Mouse (Mus musculus) ES-E14 (cell line): ENCODE data around the gene Kitl.

Source experiments
- CHD2 ChIP-seq: IDR thresholded peaks from 2 replicates; pipeline ENCODE4 v1.6.1; 2014; ENCODE audit warnings: mild to moderate bottlenecking, low read depth, low read length, inconsistent platforms
- HCFC1 ChIP-seq: IDR thresholded peaks from 2 replicates; pipeline ENCODE4 v1.6.1; 2012; ENCODE audit warnings: low read length, inconsistent platforms, borderline replicate concordance; ENCODE audit not compliant: insufficient read depth
- MAFK ChIP-seq: IDR thresholded peaks from 2 replicates; pipeline ENCODE4 v1.6.1; 2014; ENCODE audit warnings: mild to moderate bottlenecking, low read depth, low read length, inconsistent platforms; ENCODE audit not compliant: insufficient read depth
- ZC3H11A ChIP-seq: IDR thresholded peaks from 2 replicates; pipeline ENCODE4 v1.6.1; 2012; ENCODE audit warnings: low read depth, mild to moderate bottlenecking, inconsistent platforms, low read length, borderline replicate concordance
- ZNF384 ChIP-seq: IDR thresholded peaks from 2 replicates; pipeline ENCODE4 v1.6.1; 2012; ENCODE audit warnings: low read depth, low read length, inconsistent platforms

DNA sequence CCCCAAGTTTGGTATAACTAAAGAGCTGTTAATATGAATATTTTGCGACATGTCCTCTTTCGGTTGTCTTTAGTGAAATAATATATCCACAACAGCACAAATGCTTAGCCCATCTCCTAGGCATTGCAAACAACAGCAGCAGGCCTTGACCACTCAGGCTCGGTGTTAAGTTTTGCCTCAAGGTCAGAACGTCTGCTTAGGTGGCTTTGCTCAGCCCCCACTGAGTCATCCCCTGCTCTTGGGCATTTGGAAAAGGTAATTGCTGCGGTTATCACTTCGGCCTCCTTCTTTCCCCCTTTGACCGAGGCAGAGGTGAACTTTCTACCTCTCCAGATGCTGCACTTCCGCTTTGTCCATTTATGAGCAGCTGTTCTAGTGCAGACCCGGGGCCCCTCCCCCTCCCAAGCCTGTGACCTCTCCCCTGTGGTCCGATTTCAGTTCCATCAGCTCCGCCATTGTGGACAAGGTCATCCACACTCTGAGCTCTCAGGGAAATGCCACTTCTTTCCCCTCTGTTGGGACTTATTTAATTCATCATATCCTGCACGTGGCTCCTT lies 23.0 kb downstream of the Kitl start:
- no peak for TF ChIP-seq MAFK
- TF ChIP-seq CHD2 = no peak
- no peak for TF ChIP-seq HCFC1
- no peak for TF ChIP-seq ZC3H11A
- TF ChIP-seq ZNF384 = no peak
